Mouse (Mus musculus) CH12.LX (cell line): ENCODE results near the gene Icam5. TPM values are rescaled to one million over a fixed set of nuclear protein-coding genes. Genes with fewer than 3 reads are reported as not detected.

Experiments
- DNase-seq: peaks from one replicate; pipeline ENCODE4 v3.0.0-alpha.2; 2013; ENCODE audit errors: extremely low read depth
- H3K27ac ChIP-seq: 2 replicates; pipeline ENCODE4 v1.5.1; 2012; ENCODE audit warnings: low read depth, mild to moderate bottlenecking, control low read depth, moderate library complexity; ENCODE audit not compliant: insufficient read depth
- H3K27me3 ChIP-seq: replicated peaks from 2 replicates; pipeline ENCODE3; 2012; ENCODE audit warnings: inconsistent platforms
- H3K36me3 ChIP-seq, 2 experiments: replicated peaks in 1 of 2; 2 replicates each; pipeline versions ENCODE3 to v1.6.1; 2012; ENCODE audit warnings: inconsistent platforms in 1 of 2, low read length in 1 of 2, mild to moderate bottlenecking in 1 of 2, mixed read lengths in 1 of 2, moderate library complexity in 1 of 2; ENCODE audit not compliant: control insufficient read depth in 1 of 2, insufficient read depth in 1 of 2
- H3K4me1 ChIP-seq, 2 experiments: 2 replicates each; pipeline ENCODE4 v1.6.1; 2012; ENCODE audit warnings: inconsistent platforms in 1 of 2, moderate library complexity in 1 of 2; ENCODE audit not compliant: insufficient read depth in 2 of 2, control insufficient read depth in 1 of 2
- H3K4me2 ChIP-seq: 2 replicates; pipeline ENCODE4 v1.6.1; 2012; ENCODE audit warnings: low read depth, mild to moderate bottlenecking, control low read depth; ENCODE audit not compliant: poor library complexity, insufficient read depth, severe bottlenecking
- H3K4me3 ChIP-seq, 3 experiments: fragments of 150-350 bp in 1 of 3; sonication (generic) in 1 of 3; replicated peaks in 1 of 3; 2 replicates each; pipeline versions ENCODE3 to v1.5.1; 2011 to 2012; ENCODE audit warnings: low read depth in 2 of 3, low read length in 2 of 3, mild to moderate bottlenecking in 2 of 3, moderate library complexity in 2 of 3, control low read depth in 1 of 3, improper control_type of control experiment in 1 of 3, inconsistent platforms in 1 of 3, mixed read lengths in 1 of 3; ENCODE audit not compliant: poor library complexity in 1 of 3
- H3K79me2 ChIP-seq: replicated peaks from 2 replicates; pipeline ENCODE4 v1.6.1; 2012; ENCODE audit warnings: mild to moderate bottlenecking, moderate library complexity; ENCODE audit not compliant: control insufficient read depth, poor library complexity, insufficient read depth, severe bottlenecking; ENCODE audit errors: extremely low read depth
- H3K9ac ChIP-seq: 2 replicates; pipeline ENCODE4 v1.6.1; 2012; ENCODE audit warnings: low read depth, mild to moderate bottlenecking, control low read depth, moderate library complexity; ENCODE audit not compliant: insufficient read depth
- H3K9me3 ChIP-seq: replicated peaks from 2 replicates; pipeline ENCODE3; 2012; ENCODE audit warnings: low read length, inconsistent platforms, mixed read lengths
- BHLHE40 ChIP-seq: IDR thresholded peaks from 2 replicates; pipeline ENCODE4 v1.6.1; 2011; ENCODE audit warnings: mild to moderate bottlenecking, low read depth, low read length, improper control_type of control experiment
- CHD1 ChIP-seq: IDR thresholded peaks from 2 replicates; pipeline ENCODE4 v1.6.1; 2012; ENCODE audit warnings: low read depth, low read length, improper control_type of control experiment, inconsistent platforms
- CHD2 ChIP-seq: IDR thresholded peaks from 2 replicates; pipeline ENCODE4 v1.6.1; 2011; ENCODE audit warnings: low read length, improper control_type of control experiment
- CTCF ChIP-seq, 2 experiments: IDR thresholded peaks in 1 of 2; conservative IDR thresholded peaks in 1 of 2; 2 replicates each; pipeline ENCODE4 v1.5.1; 2011 to 2012; ENCODE audit warnings: low read depth in 2 of 2, low read length in 2 of 2, improper control_type of control experiment in 1 of 2, inconsistent platforms in 1 of 2, mild to moderate bottlenecking in 1 of 2, moderate library complexity in 1 of 2
- ELF1 ChIP-seq: IDR thresholded peaks from 2 replicates; pipeline ENCODE4 v1.6.1; 2014; ENCODE audit warnings: low read depth, mild to moderate bottlenecking, inconsistent platforms, low read length, improper control_type of control experiment
- ETS1 ChIP-seq: conservative IDR thresholded peaks from 2 replicates; pipeline ENCODE4 v1.6.1; 2012; ENCODE audit warnings: low read depth, mild to moderate bottlenecking, inconsistent platforms, low read length, improper control_type of control experiment, moderate library complexity
- GABPA ChIP-seq: IDR thresholded peaks from 2 replicates; pipeline ENCODE4 v1.6.1; 2012; ENCODE audit warnings: low read depth, low read length, improper control_type of control experiment, inconsistent platforms; ENCODE audit not compliant: insufficient replicate concordance
- HCFC1 ChIP-seq: IDR thresholded peaks from 2 replicates; pipeline ENCODE4 v1.6.1; 2012; ENCODE audit warnings: low read depth, mild to moderate bottlenecking, inconsistent platforms, low read length, improper control_type of control experiment
- IRF4 ChIP-seq: IDR thresholded peaks from 2 replicates; pipeline ENCODE4 v1.6.1; 2014; ENCODE audit warnings: low read depth, mild to moderate bottlenecking, inconsistent platforms, low read length, improper control_type of control experiment
- JUN ChIP-seq: IDR thresholded peaks from 2 replicates; pipeline ENCODE4 v1.6.1; 2011; ENCODE audit warnings: low read depth, mild to moderate bottlenecking, low read length, improper control_type of control experiment, moderate library complexity; ENCODE audit not compliant: insufficient read depth
- JUND ChIP-seq: conservative IDR thresholded peaks from 2 replicates; pipeline ENCODE4 v1.6.1; 2011; ENCODE audit warnings: low read depth, low read length, improper control_type of control experiment
- MAX ChIP-seq: IDR thresholded peaks from 2 replicates; pipeline ENCODE4 v1.6.1; 2011; ENCODE audit warnings: low read length, improper control_type of control experiment
- MAZ ChIP-seq: IDR thresholded peaks from 2 replicates; pipeline ENCODE4 v1.6.1; 2012; ENCODE audit warnings: low read depth, mild to moderate bottlenecking, inconsistent platforms, low read length, improper control_type of control experiment, moderate library complexity
- MEF2A ChIP-seq: IDR thresholded peaks from 2 replicates; pipeline ENCODE4 v1.6.1; 2014; ENCODE audit warnings: low read depth, mild to moderate bottlenecking, inconsistent platforms, low read length, improper control_type of control experiment, borderline replicate concordance
- MXI1 ChIP-seq: IDR thresholded peaks from 2 replicates; pipeline ENCODE4 v1.6.1; 2011; ENCODE audit warnings: mild to moderate bottlenecking, low read depth, low read length, improper control_type of control experiment
- MYC ChIP-seq: IDR thresholded peaks from 2 replicates; pipeline ENCODE4 v1.6.1; 2011; ENCODE audit warnings: low read depth, mild to moderate bottlenecking, improper control_type of control experiment, low read length
- NELFE ChIP-seq: IDR thresholded peaks from 2 replicates; pipeline ENCODE4 v1.6.1; 2011; ENCODE audit warnings: low read depth, low read length, improper control_type of control experiment
- PAX5 ChIP-seq: IDR thresholded peaks from 2 replicates; pipeline ENCODE4 v1.6.1; 2012; ENCODE audit warnings: low read length, inconsistent platforms, mixed read lengths
- POLR2A ChIP-seq: IDR thresholded peaks from 2 replicates; pipeline ENCODE4 v1.6.1; 2011; ENCODE audit warnings: low read depth, mild to moderate bottlenecking, improper control_type of control experiment, low read length
- RAD21 ChIP-seq: IDR thresholded peaks from 2 replicates; pipeline ENCODE4 v1.6.1; 2011; ENCODE audit warnings: low read depth, mild to moderate bottlenecking, low read length, improper control_type of control experiment, moderate library complexity
- RCOR1 ChIP-seq: conservative IDR thresholded peaks from 2 replicates; pipeline ENCODE4 v1.6.1; 2012; ENCODE audit warnings: low read depth, mild to moderate bottlenecking, inconsistent platforms, low read length, improper control_type of control experiment
- SIN3A ChIP-seq: IDR thresholded peaks from 2 replicates; pipeline ENCODE4 v1.6.1; 2012; ENCODE audit warnings: low read length, improper control_type of control experiment, inconsistent platforms
- SMC3 ChIP-seq: IDR thresholded peaks from 2 replicates; pipeline ENCODE4 v1.6.1; 2011; ENCODE audit warnings: low read depth, low read length, improper control_type of control experiment
- TBP ChIP-seq: conservative IDR thresholded peaks from 2 replicates; pipeline ENCODE4 v1.6.1; 2011; ENCODE audit warnings: low read depth, low read length, improper control_type of control experiment
- USF1 ChIP-seq: IDR thresholded peaks from 2 replicates; pipeline ENCODE4 v1.6.1; 2014; ENCODE audit warnings: low read depth, mild to moderate bottlenecking, inconsistent platforms, low read length, improper control_type of control experiment
- USF2 ChIP-seq: conservative IDR thresholded peaks from 2 replicates; pipeline ENCODE4 v1.6.1; 2011; ENCODE audit warnings: low read depth, low read length, improper control_type of control experiment
- ZMIZ1 ChIP-seq: IDR thresholded peaks from 2 replicates; pipeline ENCODE4 v1.6.1; 2012; ENCODE audit warnings: low read depth, mild to moderate bottlenecking, inconsistent platforms, low read length, improper control_type of control experiment
- ZNF384 ChIP-seq: IDR thresholded peaks from 2 replicates; pipeline ENCODE4 v1.6.1; 2012; ENCODE audit warnings: low read depth, low read length, improper control_type of control experiment, inconsistent platforms
- dilution Hi-C: fragments of 300-500 bp; cut with MboI; formaldehyde crosslinking; loops from 2 replicates; pipeline ENCODE4 v1.14.3; 2020; ENCODE audit warnings: low sequenced_read_pairs; ENCODE audit not compliant: extremely low pct_unique_long_range_greater_than_20kb, extremely low pct_ligation_motif_present
- in situ Hi-C: fragments of 300-500 bp; cut with MboI; formaldehyde crosslinking; loops from 3 replicates; pipeline ENCODE4 v1.14.3; 2019; ENCODE audit warnings: low sequenced_read_pairs, low pct_ligation_motif_present, low pct_unique_long_range_greater_than_20kb, mixed read lengths
- polyA plus RNA-seq: library from polyadenylated mRNA; unstranded; fragments of >175 nt; gene quantifications from 2 replicates; pipeline ENCODE4 v1.2.1, GENCODE M21; 2012; ENCODE audit warnings: low read depth; ENCODE audit not compliant: insufficient read length
- total RNA-seq, 2 experiments: library from RNA; depleted of rRNA; stranded (reverse); fragments of 300-350 nt in 1 of 2; fragments of >200 nt in 1 of 2; gene quantifications; 2 replicates each; pipeline ENCODE4 v1.2.3; 2012 to 2014

Gene Icam5
- total and polyA plus RNA-seq, 3 experiments, result 0.89 to 4.9 (median 1.6) TPM

DNA sequence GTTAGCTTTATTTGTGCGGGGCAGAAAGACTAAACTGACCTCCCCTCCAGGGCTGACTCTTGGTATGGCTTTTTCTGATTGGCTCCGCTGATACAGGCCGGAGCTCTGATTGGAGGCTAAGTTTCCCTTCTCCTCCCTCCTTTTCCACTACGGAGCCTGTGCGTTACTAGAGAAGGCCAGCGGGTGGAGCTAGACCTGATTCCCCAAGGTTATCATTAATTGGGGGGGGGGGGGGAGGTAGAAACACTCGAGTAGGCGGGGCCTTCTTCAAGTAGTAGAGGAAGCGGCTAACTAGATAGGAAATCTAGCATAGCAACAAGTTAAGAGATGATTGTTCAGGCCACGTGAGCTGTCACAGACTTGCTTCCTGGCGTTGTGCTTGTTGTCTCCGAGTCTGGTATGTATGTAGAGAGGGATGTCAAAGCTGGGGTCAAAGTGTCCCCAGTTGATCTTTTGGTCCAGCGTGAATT lies 1.1 kb upstream of the Icam5 start:
- peak overlapping the region; percentile 46 for H3K9ac ChIP-seq
- H3K4me3 ChIP-seq, result peak overlapping the region; percentile 67 to 76 (median 74)
- TF ChIP-seq USF1 (peak; percentile 42), MXI1 (no peak; the same call in 1 of the 2 replicates), JUN (no peak), RCOR1 (peak; percentile 51; the same call in 1 of the 2 replicates), ETS1 (no peak), BHLHE40 (no peak), MEF2A (no peak), ELF1 (peak; percentile 45; the same call in 1 of the 2 replicates), IRF4 (peak; percentile 62), POLR2A (0 out of 2 replicates have a peak, but pooled peaks have one; percentile 13), MYC (no peak), ZMIZ1 (0 out of 2 replicates have a peak, but pooled peaks have one; percentile 14), CHD1 (no peak; the same call in 1 of the 2 replicates), SMC3 (peak; percentile 62), USF2 (0 out of 2 replicates have a peak, but pooled peaks have one; percentile 7), NELFE (no peak), PAX5 (no peak), RAD21 (peak; percentile 19), CHD2 (peak; percentile 82), GABPA (no peak), HCFC1 (no peak), TBP (no peak), ZNF384 (no peak), MAX (peak; percentile 85; the same call in 1 of the 2 replicates), JUND (no peak), MAZ (peak; percentile 99), CTCF (conservative IDR thresholded peaks at IDR 0.05 in 1 of 2, IDR thresholded peaks at IDR 0.05 in 1 of 2; ENCODE audit: low read depth in 2 of 2, low read length in 2 of 2) (peak; percentile 29 to 79; a peak in 2 of 4 replicates), SIN3A (peak; percentile 91)
- peak; percentile 98 for DNase-seq
- no peaks in the 10 kb centered on the region for H3K27me3 ChIP-seq
- peak overlapping the region; percentile 92 for H3K27ac ChIP-seq
- peaks cover 38 to 42% of the 10 kb centered on the region in 2 experiments for H3K36me3 ChIP-seq
- peak overlapping the region; percentile 87 for H3K4me2 ChIP-seq
- H3K79me2 ChIP-seq, result peaks cover 3% of the 10 kb centered on the region; the same call in 1 of the 2 replicates
- peaks cover 14 to 57% of the 10 kb centered on the region in 2 experiments for H3K4me1 ChIP-seq
- dilution Hi-C loops (no loop called here), in situ Hi-C loops (loop anchor here (5.0 kb wide), 1 partner anchor 96 kb away; no protein-coding TSS in a partner anchor)
- H3K9me3 ChIP-seq, result no peaks in the 10 kb centered on the region
